Mouse (Mus musculus) liver, embryonic 11.5 days (tissue): ENCODE measurements around the gene S1pr1. TPM values are rescaled to one million over a fixed set of nuclear protein-coding genes. Genes with fewer than 3 reads are reported as not detected.

Experiments used
- ATAC-seq: fragments of 200-750 bp; cut with Nextera tagmentation; replicated peaks from 2 replicates; pipeline ENCODE4 v1.8.0; 2017; ENCODE audit warnings: moderate number of reproducible peaks, mild to moderate bottlenecking, moderate TSS enrichment, moderate library complexity; ENCODE audit not compliant: low FRiP score
- DNase-seq: peaks from one replicate; pipeline ENCODE4 v3.0.0-alpha.2; 2017; ENCODE audit warnings: low spot score
- H3K27ac ChIP-seq: fragments of 300-500 bp; sonication (generic); 2 replicates; pipeline ENCODE4 v1.5.1; 2014; ENCODE audit warnings: mild to moderate bottlenecking, low read depth, low read length, control low read depth
- H3K27me3 ChIP-seq: fragments of 300-500 bp; sonication (generic); replicated peaks from 2 replicates; pipeline ENCODE4 v1.6.1; 2014; ENCODE audit warnings: low read length, mixed read lengths; ENCODE audit not compliant: control insufficient read depth, insufficient read depth
- H3K36me3 ChIP-seq: fragments of 300-500 bp; sonication (generic); 2 replicates; pipeline ENCODE4 v1.6.1; 2014; ENCODE audit warnings: mild to moderate bottlenecking, low read length, moderate library complexity, mixed read lengths; ENCODE audit not compliant: control insufficient read depth, insufficient read depth
- H3K4me1 ChIP-seq: fragments of 300-500 bp; sonication (generic); replicated peaks from 2 replicates; pipeline ENCODE4 v1.6.1; 2014; ENCODE audit warnings: low read length, mixed read lengths; ENCODE audit not compliant: control insufficient read depth, insufficient read depth
- H3K4me2 ChIP-seq: fragments of 300-500 bp; sonication (generic); 2 replicates; pipeline ENCODE4 v1.6.1; 2014; ENCODE audit warnings: mild to moderate bottlenecking, control low read depth, moderate library complexity
- H3K4me3 ChIP-seq: fragments of 300-500 bp; sonication (generic); 2 replicates; pipeline ENCODE4 v1.5.1; 2014; ENCODE audit warnings: low read depth, low read length, control low read depth
- H3K9ac ChIP-seq: fragments of 300-500 bp; sonication (generic); 2 replicates; pipeline ENCODE4 v1.6.1; 2014; ENCODE audit warnings: low read depth, low read length, control low read depth
- H3K9me3 ChIP-seq: fragments of 300-500 bp; sonication (generic); 2 replicates; pipeline ENCODE4 v1.6.1; 2016; ENCODE audit warnings: low read length, inconsistent platforms, mixed read lengths; ENCODE audit not compliant: control insufficient read depth
- WGBS: fragments of 180-500 bp; shearing (Covaris S2); extraction: QIAGEN DNeasy Blood & Tissue Kit; methylation state at CpG from one replicate; pipeline ENCODE4 v1.1.7; 2014; 5-methylcytosine and 5-hydroxymethylcytosine counted together
- polyA plus RNA-seq: library from polyadenylated mRNA; unstranded; fragments of >200 nt; fragmentation: Nextera tagmentation; extraction: Ambion mirVana; gene quantifications from 2 replicates; pipeline ENCODE4 v1.2.1, GENCODE M21; 2014

S1pr1 gene
- polyA plus RNA-seq, 1 experiment from 2014 or later: 17.8 TPM

- Histone ChIP-seq H3K27ac (no peak overlapping the region), H3K4me2 (no peak overlapping the region), H3K4me1 (peaks cover 9% of the 10 kb centered on the region), H3K27me3 (no peaks in the 10 kb centered on the region), H3K36me3 (no peaks in the 10 kb centered on the region), H3K9me3 (no peaks in the 10 kb centered on the region), H3K4me3 (no peak overlapping the region), H3K9ac (no peak overlapping the region)
- DNase-seq (no peak), ATAC-seq (no peak)
- 35% methylated on average over 5 of the region's 5 CpGs for WGBS
Measured at GRCm38 (mm10) chr3:115674665-115675064, 40.2 kb downstream of the S1pr1 start.

- DNase-seq (no peak), ATAC-seq (peak; percentile 44)
- Histone ChIP-seq H3K4me1 (peaks cover 9% of the 10 kb centered on the region), H3K27me3 (no peaks in the 10 kb centered on the region), H3K4me3 (no peak overlapping the region), H3K9ac (no peak overlapping the region), H3K4me2 (peak overlapping the region; percentile 40), H3K36me3 (no peaks in the 10 kb centered on the region), H3K9me3 (no peaks in the 10 kb centered on the region), H3K27ac (no peak overlapping the region)
- WGBS: 37% methylated on average over 13 of the region's 13 CpGs
Measured at GRCm38 (mm10) chr3:115673663-115674157, 41.2 kb downstream of the S1pr1 start.

GRCm38 (mm10) chr3:115672965-115673662 is 41.8 kb downstream of the S1pr1 start:
- no peak for DNase-seq
- Histone ChIP-seq H3K4me1 (peaks cover 9% of the 10 kb centered on the region), H3K36me3 (no peaks in the 10 kb centered on the region), H3K27ac (no peak overlapping the region), H3K4me3 (no peak overlapping the region), H3K27me3 (no peaks in the 10 kb centered on the region), H3K4me2 (peak overlapping the region; percentile 40), H3K9ac (no peak overlapping the region), H3K9me3 (no peaks in the 10 kb centered on the region)
- ATAC-seq: peak; percentile 50; the same call in 1 of the 2 replicates
- WGBS: 38% methylated on average over 9 of the region's 9 CpGs

GRCm38 (mm10) chr3:115669230-115669629 is 45.6 kb downstream of the S1pr1 start:
- no peak overlapping the region for H3K4me3 ChIP-seq
- H3K4me1 ChIP-seq: peaks cover 9% of the 10 kb centered on the region
- WGBS: 80% methylated on average over 1 of the region's 1 CpGs
- no peak for DNase-seq
- no peaks in the 10 kb centered on the region for H3K36me3 ChIP-seq
- no peak overlapping the region for H3K27ac ChIP-seq
- H3K4me2 ChIP-seq: no peak overlapping the region
- ATAC-seq: no peak
- no peak overlapping the region for H3K9ac ChIP-seq
- no peaks in the 10 kb centered on the region for H3K9me3 ChIP-seq
- no peaks in the 10 kb centered on the region for H3K27me3 ChIP-seq

- H3K9me3 ChIP-seq: no peaks in the 10 kb centered on the region
- WGBS: 81% methylated on average over 2 of the region's 2 CpGs
- H3K4me3 ChIP-seq: no peak overlapping the region
- DNase-seq (no peak), ATAC-seq (no peak)
- H3K4me2 ChIP-seq: no peak overlapping the region
- no peaks in the 10 kb centered on the region for H3K27me3 ChIP-seq
- no peaks in the 10 kb centered on the region for H3K36me3 ChIP-seq
- no peak overlapping the region for H3K27ac ChIP-seq
- no peaks in the 10 kb centered on the region for H3K4me1 ChIP-seq
- no peak overlapping the region for H3K9ac ChIP-seq
Measured at GRCm38 (mm10) chr3:115667182-115667581, 47.7 kb downstream of the S1pr1 start.

GRCm38 (mm10) chr3:115666547-115666946 is 48.3 kb downstream of the S1pr1 start:
- Histone ChIP-seq H3K9ac (no peak overlapping the region), H3K4me1 (no peaks in the 10 kb centered on the region), H3K9me3 (no peaks in the 10 kb centered on the region), H3K27ac (no peak overlapping the region), H3K27me3 (no peaks in the 10 kb centered on the region), H3K4me3 (no peak overlapping the region), H3K4me2 (no peak overlapping the region), H3K36me3 (no peaks in the 10 kb centered on the region)
- no peak for DNase-seq
- ATAC-seq: no peak
- WGBS: 70% methylated on average over 8 of the region's 8 CpGs

GRCm38 (mm10) chr3:115664497-115664896 is 50.4 kb downstream of the S1pr1 start:
- H3K27me3 ChIP-seq: no peaks in the 10 kb centered on the region
- ATAC-seq (no peak), DNase-seq (no peak)
- H3K4me2 ChIP-seq: no peak overlapping the region
- H3K4me1 ChIP-seq: no peaks in the 10 kb centered on the region
- WGBS: 51% methylated on average over 3 of the region's 3 CpGs
- H3K4me3 ChIP-seq: no peak overlapping the region
- no peaks in the 10 kb centered on the region for H3K9me3 ChIP-seq
- H3K27ac ChIP-seq: no peak overlapping the region
- no peaks in the 10 kb centered on the region for H3K36me3 ChIP-seq
- H3K9ac ChIP-seq: no peak overlapping the region

GRCm38 (mm10) chr3:115660701-115661460 is 54.0 kb downstream of the S1pr1 start:
- no peaks in the 10 kb centered on the region for H3K4me1 ChIP-seq
- H3K9me3 ChIP-seq: no peaks in the 10 kb centered on the region
- H3K27ac ChIP-seq: no peak overlapping the region
- DNase-seq (peak; percentile 49), ATAC-seq (peak; percentile 67)
- H3K4me2 ChIP-seq: no peak overlapping the region
- no peaks in the 10 kb centered on the region for H3K27me3 ChIP-seq
- H3K4me3 ChIP-seq: no peak overlapping the region
- 46% methylated on average over 9 of the region's 9 CpGs for WGBS
- no peak overlapping the region for H3K9ac ChIP-seq
- H3K36me3 ChIP-seq: no peaks in the 10 kb centered on the region
